Mouse (Mus musculus): ENCODE measurements around the gene Erc1. TPM values are rescaled to one million over a fixed set of nuclear protein-coding genes. Genes with fewer than 3 reads are reported as not detected.

Erc1 gene
- polyA plus RNA-seq, 1 experiment from 2014 or later = 2.7 TPM

GRCm38 (mm10) chr6:119740541-119740940 is 107.4 kb downstream of the Erc1 start:
- no peak overlapping the region for H3K4me3 ChIP-seq (ENCODE audit: low read depth, low read length)
- H3K36me3 ChIP-seq (ENCODE audit: control insufficient read depth, insufficient read depth) = no peaks in the 10 kb centered on the region
- H3K27ac ChIP-seq (ENCODE audit: low read length) = no peak overlapping the region
- no peak overlapping the region for H3K9ac ChIP-seq (ENCODE audit: low read depth, low read length)
- no peaks in the 10 kb centered on the region for H3K27me3 ChIP-seq (ENCODE audit: control insufficient read depth, insufficient read depth, low read depth, low read length)
- no peaks in the 10 kb centered on the region for H3K9me3 ChIP-seq (replicated peaks; ENCODE audit: control insufficient read depth, low read length)
- H3K4me1 ChIP-seq (ENCODE audit: control insufficient read depth, low read depth, low read length) = no peaks in the 10 kb centered on the region; the same call in 1 of the 2 replicates
- 64% methylated on average over 3 of the region's 3 CpGs for WGBS (ENCODE audit: insufficient replicate concordance)
- H3K4me2 ChIP-seq (ENCODE audit: low read depth, low read length) = no peak overlapping the region
- no peak for ATAC-seq (ENCODE audit: low read depth)

DNA sequence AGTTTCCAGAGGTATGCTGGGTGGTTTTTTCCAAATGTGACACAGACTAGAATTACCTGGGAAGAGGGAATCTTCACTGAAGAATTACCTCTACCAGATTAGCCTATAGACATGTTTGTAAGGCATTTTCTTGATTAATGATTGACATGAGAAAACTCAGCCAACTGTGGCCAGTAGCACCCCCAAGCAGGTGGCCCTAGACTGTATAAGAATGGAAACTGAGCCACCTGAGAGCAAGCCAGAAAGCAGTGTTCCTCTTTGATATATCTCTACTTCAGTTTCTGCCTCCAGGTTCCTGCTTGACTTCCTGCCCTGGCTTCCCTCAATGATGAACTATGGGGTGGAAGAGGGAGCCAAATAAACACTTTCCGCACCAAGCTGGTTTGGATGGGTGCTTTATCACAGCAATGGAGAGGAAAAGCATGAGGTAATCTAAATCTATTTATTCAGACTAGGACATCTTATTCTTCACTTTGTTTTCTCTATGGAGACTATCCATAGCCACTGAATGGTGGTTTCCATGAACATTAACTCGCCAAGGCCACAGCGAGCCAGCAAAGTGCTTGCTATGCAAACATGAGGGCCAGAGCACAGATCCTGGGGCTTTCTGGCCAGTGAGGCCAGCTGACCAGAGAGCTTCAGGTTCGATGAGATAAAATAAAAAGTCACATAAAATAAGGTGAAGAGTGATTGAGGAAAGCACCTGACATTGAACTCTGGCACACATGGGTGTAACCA is 109.2 kb downstream of the Erc1 start:
- no peak overlapping the region for H3K4me3 ChIP-seq (ENCODE audit: low read depth, low read length)
- no peaks in the 10 kb centered on the region; the same call in 1 of the 2 replicates for H3K4me1 ChIP-seq (ENCODE audit: control insufficient read depth, low read depth, low read length)
- peak; percentile 76 for ATAC-seq (ENCODE audit: low read depth)
- no peaks in the 10 kb centered on the region for H3K27me3 ChIP-seq (ENCODE audit: control insufficient read depth, insufficient read depth, low read depth, low read length)
- 67% methylated on average over 4 of the region's 4 CpGs for WGBS (ENCODE audit: insufficient replicate concordance)
- H3K36me3 ChIP-seq (ENCODE audit: control insufficient read depth, insufficient read depth) = no peaks in the 10 kb centered on the region
- H3K27ac ChIP-seq (ENCODE audit: low read length) = peak overlapping the region; percentile 66
- H3K9ac ChIP-seq (ENCODE audit: low read depth, low read length) = no peak overlapping the region
- H3K9me3 ChIP-seq (replicated peaks; ENCODE audit: control insufficient read depth, low read length) = no peaks in the 10 kb centered on the region
- H3K4me2 ChIP-seq (ENCODE audit: low read depth, low read length) = no peak overlapping the region

DNA sequence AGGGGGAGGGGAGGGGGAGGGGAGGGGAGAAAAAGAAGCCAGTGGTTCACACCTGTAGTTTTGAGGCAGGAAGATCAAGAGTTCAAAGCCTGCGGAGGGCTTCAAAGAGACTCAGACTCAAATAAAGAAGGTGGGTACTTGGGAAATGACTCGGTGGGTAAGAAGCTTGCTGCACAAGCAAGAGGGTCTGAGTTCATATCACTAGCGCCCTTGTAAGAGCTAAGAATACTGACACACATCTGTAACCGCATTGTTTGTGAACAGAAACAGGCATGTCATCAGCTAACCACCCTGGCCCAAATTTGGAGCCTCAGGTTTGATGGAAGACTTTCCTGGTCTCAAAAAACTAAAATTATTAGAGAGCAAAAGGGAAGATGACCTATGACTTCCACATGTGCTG is 110.3 kb downstream of the Erc1 start:
- Histone ChIP-seq H3K4me1 (ENCODE audit: control insufficient read depth, low read depth, low read length) (no peaks in the 10 kb centered on the region; the same call in 1 of the 2 replicates), H3K9me3 (replicated peaks; ENCODE audit: control insufficient read depth, low read length) (no peaks in the 10 kb centered on the region), H3K27me3 (ENCODE audit: control insufficient read depth, insufficient read depth, low read depth, low read length) (no peaks in the 10 kb centered on the region), H3K9ac (ENCODE audit: low read depth, low read length) (no peak overlapping the region), H3K4me3 (ENCODE audit: low read depth, low read length) (no peak overlapping the region), H3K36me3 (ENCODE audit: control insufficient read depth, insufficient read depth) (no peaks in the 10 kb centered on the region), H3K4me2 (ENCODE audit: low read depth, low read length) (no peak overlapping the region), H3K27ac (ENCODE audit: low read length) (no peak overlapping the region)
- 79% methylated on average over 4 of the region's 4 CpGs for WGBS (ENCODE audit: insufficient replicate concordance)
- ATAC-seq (ENCODE audit: low read depth) = no peak

DNA sequence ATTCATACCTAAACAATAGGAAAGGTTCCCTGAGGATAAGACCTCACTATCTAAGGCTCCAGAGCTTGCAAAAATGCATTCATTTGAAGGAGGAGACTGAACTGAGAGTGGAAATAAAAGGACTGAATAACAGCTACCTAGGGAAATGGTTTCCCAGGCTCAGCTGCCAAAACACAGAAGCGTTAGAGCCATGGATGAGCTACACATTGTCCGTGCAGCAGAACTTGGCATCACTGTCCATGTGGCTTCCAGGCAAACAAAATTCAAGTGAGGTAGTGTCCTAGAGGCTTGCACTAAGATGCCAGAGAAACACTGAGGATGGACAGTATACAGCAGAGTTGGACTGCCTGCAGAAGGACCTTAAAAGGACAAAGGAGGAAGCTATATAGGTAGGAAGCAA is 112.0 kb downstream of the Erc1 start:
- Histone ChIP-seq H3K4me1 (ENCODE audit: control insufficient read depth, low read depth, low read length) (no peaks in the 10 kb centered on the region; the same call in 1 of the 2 replicates), H3K9me3 (replicated peaks; ENCODE audit: control insufficient read depth, low read length) (no peaks in the 10 kb centered on the region), H3K36me3 (ENCODE audit: control insufficient read depth, insufficient read depth) (no peaks in the 10 kb centered on the region), H3K4me3 (ENCODE audit: low read depth, low read length) (no peak overlapping the region), H3K4me2 (ENCODE audit: low read depth, low read length) (no peak overlapping the region), H3K9ac (ENCODE audit: low read depth, low read length) (no peak overlapping the region), H3K27me3 (ENCODE audit: control insufficient read depth, insufficient read depth, low read depth, low read length) (no peaks in the 10 kb centered on the region), H3K27ac (ENCODE audit: low read length) (no peak overlapping the region)
- ATAC-seq (ENCODE audit: low read depth) = no peak
- WGBS (ENCODE audit: insufficient replicate concordance) = 71% methylated on average over 2 of the region's 2 CpGs

- Histone ChIP-seq H3K9me3 (replicated peaks; ENCODE audit: control insufficient read depth, low read length) (no peaks in the 10 kb centered on the region), H3K27me3 (ENCODE audit: control insufficient read depth, insufficient read depth, low read depth, low read length) (no peaks in the 10 kb centered on the region), H3K4me1 (ENCODE audit: control insufficient read depth, low read depth, low read length) (no peaks in the 10 kb centered on the region; the same call in 1 of the 2 replicates), H3K36me3 (ENCODE audit: control insufficient read depth, insufficient read depth) (no peaks in the 10 kb centered on the region), H3K27ac (ENCODE audit: low read length) (no peak overlapping the region), H3K9ac (ENCODE audit: low read depth, low read length) (no peak overlapping the region), H3K4me2 (ENCODE audit: low read depth, low read length) (no peak overlapping the region), H3K4me3 (ENCODE audit: low read depth, low read length) (no peak overlapping the region)
- peak; percentile 60; the same call in 1 of the 2 replicates for ATAC-seq (ENCODE audit: low read depth)
- 47% methylated on average over 2 of the region's 2 CpGs for WGBS (ENCODE audit: insufficient replicate concordance)
Measured at GRCm38 (mm10) chr6:119731155-119731554, 116.8 kb downstream of the Erc1 start.

- WGBS (ENCODE audit: insufficient replicate concordance) = 66% methylated on average over 2 of the region's 2 CpGs
- H3K27ac ChIP-seq (ENCODE audit: low read length) = no peak overlapping the region
- H3K4me3 ChIP-seq (ENCODE audit: low read depth, low read length) = no peak overlapping the region
- no peak overlapping the region for H3K9ac ChIP-seq (ENCODE audit: low read depth, low read length)
- H3K4me2 ChIP-seq (ENCODE audit: low read depth, low read length) = no peak overlapping the region
- H3K27me3 ChIP-seq (ENCODE audit: control insufficient read depth, insufficient read depth, low read depth, low read length) = no peaks in the 10 kb centered on the region
- H3K4me1 ChIP-seq (ENCODE audit: control insufficient read depth, low read depth, low read length) = no peaks in the 10 kb centered on the region
- no peak for ATAC-seq (ENCODE audit: low read depth)
- H3K36me3 ChIP-seq (ENCODE audit: control insufficient read depth, insufficient read depth) = no peaks in the 10 kb centered on the region
- H3K9me3 ChIP-seq (replicated peaks; ENCODE audit: control insufficient read depth, low read length) = no peaks in the 10 kb centered on the region
Measured at GRCm38 (mm10) chr6:119715234-119715633, 132.7 kb downstream of the Erc1 start.

DNA sequence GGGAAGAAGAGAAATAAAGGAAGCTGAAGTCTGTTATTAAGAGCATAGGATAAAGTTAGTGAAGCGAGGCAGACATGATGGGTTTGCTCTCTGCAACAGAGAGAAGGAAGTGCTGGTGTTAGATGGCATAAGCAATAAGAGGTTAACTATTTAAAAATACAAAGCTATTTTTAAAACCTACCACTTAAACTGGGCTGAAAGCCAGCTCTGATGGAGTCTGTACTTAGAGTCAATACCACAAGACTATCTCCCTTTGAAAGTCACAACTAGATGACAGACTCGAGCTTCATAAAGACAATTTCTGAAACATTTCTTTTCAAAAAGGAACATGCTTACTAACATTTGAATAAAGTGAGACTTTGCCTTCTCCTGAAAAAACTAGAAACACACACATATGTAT is 134.0 kb downstream of the Erc1 start:
- no peak overlapping the region for H3K9ac ChIP-seq (ENCODE audit: low read depth, low read length)
- no peak for ATAC-seq (ENCODE audit: low read depth)
- no peak overlapping the region for H3K27ac ChIP-seq (ENCODE audit: low read length)
- H3K4me3 ChIP-seq (ENCODE audit: low read depth, low read length) = no peak overlapping the region
- H3K9me3 ChIP-seq (replicated peaks; ENCODE audit: control insufficient read depth, low read length) = no peaks in the 10 kb centered on the region
- H3K4me2 ChIP-seq (ENCODE audit: low read depth, low read length) = no peak overlapping the region
- no peaks in the 10 kb centered on the region for H3K27me3 ChIP-seq (ENCODE audit: control insufficient read depth, insufficient read depth, low read depth, low read length)
- WGBS (ENCODE audit: insufficient replicate concordance) = 51% methylated on average over 2 of the region's 2 CpGs
- no peaks in the 10 kb centered on the region for H3K36me3 ChIP-seq (ENCODE audit: control insufficient read depth, insufficient read depth)
- H3K4me1 ChIP-seq (ENCODE audit: control insufficient read depth, low read depth, low read length) = no peaks in the 10 kb centered on the region

DNA sequence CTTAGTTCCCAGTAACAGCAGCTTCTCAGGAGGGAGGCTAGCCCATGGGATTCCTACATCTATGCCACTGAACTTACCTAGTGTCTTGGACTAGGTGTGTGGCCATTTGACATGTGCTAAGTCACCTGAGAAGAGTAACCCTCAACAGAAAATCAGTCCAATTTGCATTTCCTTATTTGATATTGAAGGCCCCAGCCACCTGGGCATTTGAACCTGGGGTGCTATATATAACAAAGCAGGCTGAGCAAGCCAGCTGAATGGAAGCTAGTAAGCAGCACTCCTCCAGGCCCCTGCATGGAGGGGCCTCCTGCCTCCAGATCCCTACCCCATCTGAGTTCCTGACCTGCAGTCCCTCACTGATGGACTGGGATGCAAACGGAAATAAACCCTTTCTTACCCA is 135.5 kb downstream of the Erc1 start:
- H3K27ac ChIP-seq (ENCODE audit: low read length) = no peak overlapping the region
- no peaks in the 10 kb centered on the region for H3K27me3 ChIP-seq (ENCODE audit: control insufficient read depth, insufficient read depth, low read depth, low read length)
- H3K9ac ChIP-seq (ENCODE audit: low read depth, low read length) = no peak overlapping the region
- H3K4me1 ChIP-seq (ENCODE audit: control insufficient read depth, low read depth, low read length) = no peaks in the 10 kb centered on the region
- ATAC-seq (ENCODE audit: low read depth) = no peak
- no peaks in the 10 kb centered on the region for H3K36me3 ChIP-seq (ENCODE audit: control insufficient read depth, insufficient read depth)
- 65% methylated on average over 1 of the region's 1 CpGs for WGBS (ENCODE audit: insufficient replicate concordance)
- no peaks in the 10 kb centered on the region for H3K9me3 ChIP-seq (replicated peaks; ENCODE audit: control insufficient read depth, low read length)
- H3K4me3 ChIP-seq (ENCODE audit: low read depth, low read length) = no peak overlapping the region
- H3K4me2 ChIP-seq (ENCODE audit: low read depth, low read length) = no peak overlapping the region

- H3K27me3 ChIP-seq (ENCODE audit: control insufficient read depth, insufficient read depth, low read depth, low read length) = no peaks in the 10 kb centered on the region
- no peaks in the 10 kb centered on the region for H3K9me3 ChIP-seq (replicated peaks; ENCODE audit: control insufficient read depth, low read length)
- H3K9ac ChIP-seq (ENCODE audit: low read depth, low read length) = no peak overlapping the region
- H3K4me1 ChIP-seq (ENCODE audit: control insufficient read depth, low read depth, low read length) = no peaks in the 10 kb centered on the region
- H3K36me3 ChIP-seq (ENCODE audit: control insufficient read depth, insufficient read depth) = no peaks in the 10 kb centered on the region
- WGBS (ENCODE audit: insufficient replicate concordance) = 36% methylated on average over 8 of the region's 8 CpGs
- no peak overlapping the region for H3K27ac ChIP-seq (ENCODE audit: low read length)
- no peak for ATAC-seq (ENCODE audit: low read depth)
- no peak overlapping the region for H3K4me3 ChIP-seq (ENCODE audit: low read depth, low read length)
- H3K4me2 ChIP-seq (ENCODE audit: low read depth, low read length) = no peak overlapping the region
Measured at GRCm38 (mm10) chr6:119711649-119712305, 136.2 kb downstream of the Erc1 start.

All from liver, embryonic 16.5 days (tissue).